Mouse (Mus musculus): ENCODE data around the gene Rtn2. TPM values are rescaled to one million over a fixed set of nuclear protein-coding genes. Genes with fewer than 3 reads are reported as not detected.

The Rtn2 gene
- polyA plus RNA-seq (2021; fragmentation: Nextera tagmentation) = 28.0 and 79.4 TPM in 2 replicates
- long read RNA-seq, experiment 1, transcript Rtn2-201 (10 exons, 1,990 nt) = major isoform, 13 of 38 reads
- long read RNA-seq, experiment 1, transcript Rtn2-202 (7 exons, 1,076 nt) = minor isoform, 5 of 38 reads
- long read RNA-seq, experiment 1, partial matches to known transcripts = 17 of 38 reads
- long read RNA-seq, experiment 1, other reads (novel, unspliced or antisense) = 3 of 38 reads
- long read RNA-seq, experiment 2, partial matches to known transcripts = 26 of 30 reads
- long read RNA-seq, experiment 2, other reads (novel, unspliced or antisense) = 0 of 30 reads

DNA sequence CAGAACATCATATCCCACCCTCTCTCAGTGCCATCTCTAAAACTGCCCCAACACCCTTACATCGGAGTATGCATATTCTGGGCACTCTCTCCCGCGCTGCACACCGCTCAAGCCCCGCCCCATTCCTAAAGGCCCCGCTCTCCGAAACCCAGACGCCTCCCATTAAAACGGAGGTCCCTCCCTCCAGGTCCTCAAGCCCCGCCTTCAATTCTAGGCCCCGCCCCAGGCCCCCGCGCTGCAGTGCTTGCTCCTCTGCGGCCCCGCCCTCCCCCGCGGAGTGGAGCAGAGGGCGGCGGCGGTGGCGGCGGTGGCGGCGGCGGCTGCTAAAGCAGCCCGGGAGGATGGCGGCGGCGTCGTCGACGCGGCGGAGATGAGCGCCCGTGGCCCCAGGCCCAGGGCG lies at the start of gene Rtn2:
Rtn2 (plus strand) TSS at position 240 of the 400 bp plus-strand sequence.

DNA sequence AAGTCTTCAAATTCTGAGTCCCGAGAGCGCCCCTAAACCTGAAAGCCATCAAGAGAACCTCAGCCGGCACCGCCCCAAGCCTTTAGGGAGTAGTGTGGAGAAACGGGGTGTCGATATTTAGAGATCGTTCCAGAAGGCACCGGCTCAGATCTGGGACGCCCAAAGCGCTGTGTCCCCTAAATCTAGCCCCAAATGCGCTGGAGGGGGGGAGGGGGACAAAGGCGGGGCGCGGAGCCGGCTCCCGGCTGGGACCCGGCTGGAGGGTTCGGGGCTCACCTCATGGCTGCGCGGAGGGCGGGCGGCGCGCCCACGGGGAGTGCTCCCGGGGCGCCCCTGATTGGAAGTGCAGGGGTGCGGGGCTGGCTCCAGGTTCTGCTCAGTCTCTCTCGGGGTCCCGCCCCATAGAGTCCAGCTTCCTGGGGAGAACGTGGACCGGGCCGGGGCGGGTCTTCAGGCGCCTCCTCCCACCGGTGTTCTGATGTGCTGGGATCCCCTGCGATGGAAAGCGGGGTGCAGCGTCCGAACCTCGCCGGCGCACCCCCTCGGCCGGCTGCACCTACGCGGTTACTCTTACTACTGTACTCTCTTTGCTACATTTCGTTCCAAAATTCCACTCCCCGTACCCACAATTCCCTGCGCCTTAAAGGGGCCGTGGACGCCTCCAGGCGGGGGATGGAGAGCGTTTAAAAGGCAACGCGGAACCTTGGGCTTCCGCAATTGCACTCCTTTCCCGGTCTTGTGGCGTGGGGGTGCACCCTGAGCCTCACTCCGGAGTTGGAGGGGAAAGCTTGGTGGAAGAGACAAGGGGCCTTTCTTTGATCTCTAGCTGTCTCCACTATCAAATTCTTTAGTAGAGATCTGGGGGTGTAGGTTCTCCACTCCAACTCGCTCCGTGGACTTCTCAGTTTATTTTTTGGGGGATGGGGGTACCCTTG lies 10.9 kb upstream of the Rtn2 start, which contains the start of gene Vasp:
Vasp (minus strand) TSS at position 580 of the 935 bp plus-strand sequence.

DNA sequence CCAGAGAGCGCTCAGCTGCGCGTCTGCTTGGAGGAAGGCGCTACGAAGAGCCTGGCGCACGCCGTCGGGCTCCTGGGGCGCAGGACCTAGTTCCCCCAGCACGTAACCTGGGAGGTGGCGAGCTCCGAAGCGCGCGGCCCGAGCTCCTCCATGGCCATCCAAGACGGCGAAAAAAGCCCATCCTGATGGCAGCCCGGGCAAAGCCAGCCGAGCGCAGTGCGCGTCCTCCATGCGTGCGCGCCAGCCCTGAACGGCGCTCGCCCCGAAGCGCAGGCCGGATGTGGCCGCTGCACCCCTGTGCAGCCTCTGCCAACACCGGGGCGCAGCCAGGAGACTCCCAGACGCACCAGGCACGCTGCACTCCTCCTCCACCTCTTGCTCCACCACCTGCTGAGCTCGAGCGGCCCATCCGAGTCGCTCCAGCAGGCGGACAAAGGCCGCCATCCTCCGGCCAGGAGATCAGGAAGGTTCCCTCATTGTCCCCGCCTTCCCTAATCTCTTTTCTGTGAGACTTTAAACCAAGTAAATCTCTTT lies 2.8 kb upstream of the Rtn2 start, which contains the start of gene Ppm1n:
Ppm1n (minus strand) TSS at position 484 of the 534 bp plus-strand sequence.

DNA sequence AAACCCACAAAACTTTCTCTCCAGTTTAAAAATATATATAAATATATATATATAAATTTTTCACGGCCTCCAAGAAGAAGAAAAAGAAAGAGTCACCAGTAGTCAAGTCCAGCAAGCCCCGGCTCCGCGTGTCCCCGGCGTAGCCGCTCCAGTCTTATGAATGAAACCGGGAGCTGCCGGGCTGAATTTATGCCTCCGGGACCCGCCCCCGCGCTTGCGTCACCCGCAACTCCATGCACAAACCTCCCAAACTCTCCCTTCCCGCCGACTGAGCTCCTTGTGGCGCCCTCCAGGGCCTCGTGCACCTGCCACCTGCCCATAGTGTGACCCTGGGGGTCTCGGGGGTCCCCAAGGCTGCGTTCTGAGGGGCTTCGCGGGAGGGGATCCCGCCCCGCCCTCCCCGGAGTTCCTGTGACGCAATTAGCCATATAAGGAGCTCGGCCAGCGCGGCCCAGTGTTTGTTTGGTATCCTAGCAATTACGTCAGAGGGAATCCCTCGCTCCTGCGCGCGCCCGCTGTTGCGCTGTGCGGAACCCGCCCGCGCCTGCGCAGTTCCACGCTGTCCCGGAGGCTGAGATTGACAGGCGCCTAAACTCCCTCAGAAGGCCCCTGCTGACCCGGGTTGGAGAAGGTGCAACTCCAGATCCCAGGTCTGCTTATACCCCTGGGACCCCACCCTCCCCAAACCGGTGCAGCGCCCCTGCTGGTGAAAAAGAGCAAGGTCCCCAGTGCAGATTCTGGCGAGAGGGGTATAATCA lies 27.6 kb downstream of the Rtn2 start, which contains the start of gene Fosb:
Fosb (minus strand) TSS at position 168 of the 758 bp plus-strand sequence.

DNA sequence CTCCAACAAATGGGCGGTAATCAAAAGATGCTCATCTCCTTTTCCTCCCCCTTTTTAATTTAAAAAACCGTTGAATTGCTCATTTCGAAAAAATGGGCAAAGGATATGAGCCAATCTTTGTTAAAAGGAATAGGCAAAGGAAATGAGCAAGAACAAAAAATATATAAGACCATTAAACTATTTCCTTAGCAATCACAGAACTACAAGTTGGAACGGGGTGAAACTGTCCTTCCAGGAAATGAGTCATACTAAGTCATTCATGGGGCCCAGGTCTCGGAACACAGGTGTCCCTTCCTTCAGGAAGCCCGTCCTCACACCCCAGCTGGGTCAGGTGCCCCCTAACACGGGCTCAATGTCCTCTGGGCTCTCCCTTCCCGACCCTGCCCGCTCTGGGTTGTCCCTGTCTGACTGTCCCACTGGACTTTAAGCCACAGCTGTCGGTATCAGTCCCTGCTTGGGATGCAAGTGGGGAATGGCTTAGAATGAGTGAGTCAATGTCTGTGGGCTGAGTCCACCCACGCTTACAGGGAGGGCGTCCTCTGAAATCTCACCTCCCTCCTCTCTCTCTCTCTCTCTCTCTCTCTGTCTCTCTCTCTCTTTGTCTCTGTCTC lies 61.9 kb downstream of the Rtn2 start, which contains the start of gene Ercc1:
Ercc1 (plus strand) TSS at position 542 of the 611 bp plus-strand sequence.

Other genes starting within 250 kb of the Rtn2 start
- gene Rsph6a, start 227.9 kb upstream of the Rtn2 start, polyA plus RNA-seq (2021; fragmentation: Nextera tagmentation) = 0.18 and 0.29 TPM in 2 replicates
- 25.7 and 29.1 TPM in 2 replicates for gene Dmwd, start 206.4 kb upstream of the Rtn2 start, polyA plus RNA-seq (2021; fragmentation: Nextera tagmentation)
- gene Dmpk, start 198.8 kb upstream of the Rtn2 start, polyA plus RNA-seq (2021; fragmentation: Nextera tagmentation) = 1.9 and 2.4 TPM in 2 replicates
- gene Six5, start 188.0 kb upstream of the Rtn2 start, polyA plus RNA-seq (2021; fragmentation: Nextera tagmentation) = 0.27 and 0.61 TPM in 2 replicates
- 0.13 and 0.16 TPM in 2 replicates for gene Gm4969, start 164.3 kb upstream of the Rtn2 start, polyA plus RNA-seq (2021; fragmentation: Nextera tagmentation)
- 6.4 and 7.1 TPM in 2 replicates for gene Fbxo46, start 162.8 kb upstream of the Rtn2 start, polyA plus RNA-seq (2021; fragmentation: Nextera tagmentation)
- 11.1 and 12.7 TPM in 2 replicates for gene Qpctl, start 133.3 kb upstream of the Rtn2 start, polyA plus RNA-seq (2021; fragmentation: Nextera tagmentation)
- gene Snrpd2, start 132.9 kb upstream of the Rtn2 start, polyA plus RNA-seq (2021; fragmentation: Nextera tagmentation) = 128 and 132 TPM in 2 replicates
- gene Gipr, start 116.5 kb upstream of the Rtn2 start, polyA plus RNA-seq (2021; fragmentation: Nextera tagmentation) = 0.24 TPM in 1 of 2 replicates, not detected in the other
- 7.2 TPM in 2 replicates for gene Eml2, start 106.2 kb upstream of the Rtn2 start, polyA plus RNA-seq (2021; fragmentation: Nextera tagmentation)
- gene Gpr4, start 70.1 kb upstream of the Rtn2 start, polyA plus RNA-seq (2021; fragmentation: Nextera tagmentation) = 1.8 and 2.5 TPM in 2 replicates
- 38.5 and 40.0 TPM in 2 replicates for gene Opa3, start 54.3 kb upstream of the Rtn2 start, polyA plus RNA-seq (2021; fragmentation: Nextera tagmentation)
- 1.1 and 1.6 TPM in 2 replicates for gene Vasp, start 10.8 kb upstream of the Rtn2 start, polyA plus RNA-seq (2021; fragmentation: Nextera tagmentation)
- not detected in 2 replicates for gene Ppm1n, start 2.6 kb upstream of the Rtn2 start, polyA plus RNA-seq (2021; fragmentation: Nextera tagmentation)
- gene Fosb, start 27.4 kb downstream of the Rtn2 start, polyA plus RNA-seq (2021; fragmentation: Nextera tagmentation) = 1.2 and 3.1 TPM in 2 replicates
- gene Ercc1, start 62.2 kb downstream of the Rtn2 start, polyA plus RNA-seq (2021; fragmentation: Nextera tagmentation) = 44.3 and 59.0 TPM in 2 replicates
- gene Cd3eap, start 76.9 kb downstream of the Rtn2 start, polyA plus RNA-seq (2021; fragmentation: Nextera tagmentation) = 15.0 and 15.5 TPM in 2 replicates
- 0.76 and 2.5 TPM in 2 replicates for gene Ppp1r13l, start 77.1 kb downstream of the Rtn2 start, polyA plus RNA-seq (2021; fragmentation: Nextera tagmentation)
- gene Ercc2, start 99.4 kb downstream of the Rtn2 start, polyA plus RNA-seq (2021; fragmentation: Nextera tagmentation) = 3.6 and 6.7 TPM in 2 replicates
- 1.6 TPM in 2 replicates for gene Klc3, start 121.5 kb downstream of the Rtn2 start, polyA plus RNA-seq (2021; fragmentation: Nextera tagmentation)
- 0.15 and 0.31 TPM in 2 replicates for gene Ckm, start 122.2 kb downstream of the Rtn2 start, polyA plus RNA-seq (2021; fragmentation: Nextera tagmentation)
- 6.0 and 12.2 TPM in 2 replicates for gene Mark4, start 176.2 kb downstream of the Rtn2 start, polyA plus RNA-seq (2021; fragmentation: Nextera tagmentation)
- 0.25 and 0.54 TPM in 2 replicates for gene Exoc3l2, start 180.7 kb downstream of the Rtn2 start, polyA plus RNA-seq (2021; fragmentation: Nextera tagmentation)
- 3.6 and 3.8 TPM in 2 replicates for gene Bloc1s3, start 225.7 kb downstream of the Rtn2 start, polyA plus RNA-seq (2021; fragmentation: Nextera tagmentation)
- gene Trappc6a, start 225.8 kb downstream of the Rtn2 start, polyA plus RNA-seq (2021; fragmentation: Nextera tagmentation) = 37.7 and 37.9 TPM in 2 replicates
- 1.3 and 2.3 TPM in 2 replicates for gene Nkpd1, start 235.2 kb downstream of the Rtn2 start, polyA plus RNA-seq (2021; fragmentation: Nextera tagmentation)